Mouse (Mus musculus): ENCODE measurements around the gene Eras.

DNA sequence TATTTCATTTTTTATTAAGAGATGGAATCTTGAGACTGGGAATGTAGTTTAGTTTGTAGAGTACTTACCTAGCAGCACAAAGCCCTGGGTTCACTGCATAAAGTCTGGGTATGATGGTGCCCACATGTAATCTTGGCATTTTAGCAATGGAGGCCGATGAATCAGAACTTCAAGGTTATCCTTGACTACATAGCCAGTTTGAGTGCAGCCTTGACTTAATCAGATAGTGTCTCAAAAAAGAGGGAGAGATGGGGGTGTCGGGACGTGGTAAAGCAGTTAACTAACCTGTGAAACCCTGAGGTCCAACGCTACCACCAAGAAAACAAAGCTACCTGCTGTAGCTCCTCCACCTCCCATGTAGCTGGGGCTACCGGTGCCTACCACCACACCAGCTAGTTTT, 24.0 kb downstream of the Eras start:
- no peak for TF ChIP-seq POLR2A (IDR thresholded peaks at IDR 0.05; ENCODE audit: low read depth, low read length)
- TF ChIP-seq CTCF (IDR thresholded peaks at IDR 0.05; ENCODE audit: borderline replicate concordance, insufficient read depth, low read length) = no peak

All from embryonic fibroblast, embryonic 13.5 days (primary cell).